Mouse (Mus musculus) forebrain, postnatal 0 days (tissue): ENCODE measurements at regions not wholly inside any gene's neighbourhood (a gene's known extent, or its start where the extent isn't known, plus 50 kb on each side); places are given as distances from the start of the nearest gene placed in this dataset.
A peak's percentile ranks its signal among the peaks of the same experiment; 100 is the strongest.

Experiments
- ATAC-seq: fragments of 200-750 bp; cut with Nextera tagmentation; 2 replicates; pipeline ENCODE4 v1.8.0; 2017; ENCODE audit warnings: mild to moderate bottlenecking, moderate library complexity
- DNase-seq: peaks from one replicate; pipeline ENCODE4 v3.0.0-alpha.2; 2015
- H3K27ac ChIP-seq: fragments of 300-500 bp; sonication (generic); 2 replicates; pipeline ENCODE4 v1.5.1; 2014; ENCODE audit warnings: low read depth, mild to moderate bottlenecking, antibody characterized with exemption, low read length, moderate library complexity, mixed read lengths
- H3K27me3 ChIP-seq: fragments of 300-500 bp; sonication (generic); 2 replicates; pipeline ENCODE4 v1.6.1; 2014; ENCODE audit warnings: mild to moderate bottlenecking, low read length, mixed read lengths; ENCODE audit not compliant: insufficient read depth
- H3K36me3 ChIP-seq: fragments of 300-500 bp; sonication (generic); 2 replicates; pipeline ENCODE4 v1.6.1; 2014; ENCODE audit warnings: mild to moderate bottlenecking, moderate library complexity; ENCODE audit not compliant: insufficient read depth
- H3K4me1 ChIP-seq: fragments of 300-500 bp; sonication (generic); 2 replicates; pipeline ENCODE4 v1.6.1; 2014; ENCODE audit warnings: antibody characterized with exemption; ENCODE audit not compliant: insufficient read depth
- H3K4me2 ChIP-seq: fragments of 300-500 bp; sonication (generic); 2 replicates; pipeline ENCODE4 v1.6.1; 2014; ENCODE audit warnings: low read depth, mild to moderate bottlenecking, moderate library complexity
- H3K4me3 ChIP-seq: fragments of 300-500 bp; sonication (generic); 2 replicates; pipeline ENCODE4 v1.5.1; 2014; ENCODE audit warnings: low read depth, low read length, mixed read lengths
- H3K9ac ChIP-seq: fragments of 300-500 bp; sonication (generic); 2 replicates; pipeline ENCODE4 v1.6.1; 2014; ENCODE audit warnings: mild to moderate bottlenecking
- H3K9me3 ChIP-seq: fragments of 300-500 bp; sonication (generic); 2 replicates; pipeline ENCODE4 v1.6.1; 2016; ENCODE audit warnings: low read length
- CTCF ChIP-seq: sonication (generic); IDR thresholded peaks from 2 replicates; pipeline ENCODE4 v1.5.1; 2016; ENCODE audit warnings: antibody characterized with exemption, control low read depth, low read depth
- WGBS: fragments of 180-500 bp; shearing (Covaris S2); extraction: QIAGEN DNeasy Blood & Tissue Kit; methylation state at CpG from one replicate; pipeline ENCODE4 v1.1.7; 2014; 5-methylcytosine and 5-hydroxymethylcytosine counted together

DNA sequence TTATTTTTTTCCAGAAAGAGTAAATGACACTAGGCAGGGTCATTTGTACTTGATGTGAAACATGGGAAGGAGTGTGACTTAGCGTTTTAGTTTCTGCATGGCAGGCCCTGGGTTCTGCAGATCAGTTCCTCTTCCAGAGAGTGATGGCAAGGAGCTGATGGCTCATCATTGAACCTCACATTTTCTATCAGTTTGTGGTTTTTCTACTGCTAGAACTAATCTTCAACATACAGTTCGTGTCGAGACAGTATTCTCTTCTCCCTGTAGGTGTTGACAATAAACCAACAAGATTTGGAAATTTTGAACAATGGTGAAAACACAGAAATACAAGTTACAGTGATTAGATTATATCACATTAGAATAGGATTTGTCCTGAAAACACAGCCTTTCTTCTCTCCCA is 891.2 kb upstream of the Nudt12 start:
- Histone ChIP-seq H3K4me2 (no peak overlapping the region), H3K9me3 (no peaks in the 10 kb centered on the region), H3K4me1 (no peaks in the 10 kb centered on the region), H3K36me3 (no peaks in the 10 kb centered on the region), H3K27me3 (no peaks in the 10 kb centered on the region), H3K9ac (no peak overlapping the region), H3K4me3 (no peak overlapping the region), H3K27ac (no peak overlapping the region)
- TF ChIP-seq CTCF: no peak
- ATAC-seq: no peak
- WGBS: 90% methylated on average over 3 of the region's 3 CpGs
- no peak for DNase-seq

GRCm38 (mm10) chr17:59877791-59878190 is 864.6 kb upstream of the Nudt12 start:
- no peaks in the 10 kb centered on the region for H3K4me1 ChIP-seq
- no peak overlapping the region for H3K9ac ChIP-seq
- no peak for TF ChIP-seq CTCF
- H3K27ac ChIP-seq: no peak overlapping the region
- H3K4me3 ChIP-seq: no peak overlapping the region
- H3K36me3 ChIP-seq: no peaks in the 10 kb centered on the region
- no peak for ATAC-seq
- no peaks in the 10 kb centered on the region for H3K9me3 ChIP-seq
- WGBS: 69% methylated on average over 4 of the region's 4 CpGs
- H3K4me2 ChIP-seq: no peak overlapping the region
- H3K27me3 ChIP-seq: no peaks in the 10 kb centered on the region
- no peak for DNase-seq

- DNase-seq (peak; percentile 19), ATAC-seq (peak; percentile 32; the same call in 1 of the 2 replicates)
- Histone ChIP-seq H3K36me3 (no peaks in the 10 kb centered on the region), H3K4me1 (no peaks in the 10 kb centered on the region), H3K27ac (no peak overlapping the region), H3K9ac (no peak overlapping the region), H3K27me3 (no peaks in the 10 kb centered on the region), H3K4me2 (no peak overlapping the region), H3K4me3 (no peak overlapping the region), H3K9me3 (no peaks in the 10 kb centered on the region)
- 40% methylated on average over 3 of the region's 3 CpGs for WGBS
- TF ChIP-seq CTCF: no peak
These were observed 835.7 kb upstream of the Nudt12 start for GRCm38 (mm10) chr17:59848853-59849252.

- peak; percentile 17 for DNase-seq
- TF ChIP-seq CTCF: no peak
- no peak; the same call in 1 of the 2 replicates for ATAC-seq
- no peak overlapping the region for H3K27ac ChIP-seq
- no peak overlapping the region for H3K4me2 ChIP-seq
- 63% methylated on average over 4 of the region's 4 CpGs for WGBS
- H3K4me1 ChIP-seq: no peaks in the 10 kb centered on the region
- no peak overlapping the region for H3K9ac ChIP-seq
- no peaks in the 10 kb centered on the region for H3K9me3 ChIP-seq
- H3K4me3 ChIP-seq: no peak overlapping the region
- H3K27me3 ChIP-seq: no peaks in the 10 kb centered on the region
- H3K36me3 ChIP-seq: no peaks in the 10 kb centered on the region
These were observed 832.2 kb upstream of the Nudt12 start for GRCm38 (mm10) chr17:59845261-59845819.

DNA sequence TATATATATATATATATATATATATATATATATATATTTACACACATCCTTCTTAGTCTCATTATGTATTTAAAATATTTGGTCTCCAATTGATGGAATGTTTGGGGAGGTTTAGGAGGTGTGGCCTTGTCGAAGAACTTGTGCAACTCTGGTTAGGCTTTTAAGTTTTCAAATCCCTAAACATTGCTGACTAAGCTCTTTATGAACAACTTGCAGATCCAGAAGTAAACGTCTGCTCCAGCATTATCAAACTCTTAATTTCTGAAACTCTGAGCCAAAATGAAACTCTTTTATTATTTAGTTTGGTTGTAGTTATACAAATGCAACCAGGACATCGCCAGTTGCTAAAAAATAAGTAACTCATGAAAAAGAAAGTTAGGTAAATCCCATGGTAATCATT is 792.7 kb upstream of the Nudt12 start:
- no peaks in the 10 kb centered on the region for H3K27me3 ChIP-seq
- H3K4me1 ChIP-seq: no peaks in the 10 kb centered on the region
- no peaks in the 10 kb centered on the region for H3K36me3 ChIP-seq
- no peak for DNase-seq
- H3K4me3 ChIP-seq: no peak overlapping the region
- H3K4me2 ChIP-seq: no peak overlapping the region
- H3K9me3 ChIP-seq: no peaks in the 10 kb centered on the region
- no peak overlapping the region for H3K9ac ChIP-seq
- TF ChIP-seq CTCF: no peak
- ATAC-seq: no peak
- WGBS: 88% methylated on average over 3 of the region's 3 CpGs
- H3K27ac ChIP-seq: no peak overlapping the region

DNA sequence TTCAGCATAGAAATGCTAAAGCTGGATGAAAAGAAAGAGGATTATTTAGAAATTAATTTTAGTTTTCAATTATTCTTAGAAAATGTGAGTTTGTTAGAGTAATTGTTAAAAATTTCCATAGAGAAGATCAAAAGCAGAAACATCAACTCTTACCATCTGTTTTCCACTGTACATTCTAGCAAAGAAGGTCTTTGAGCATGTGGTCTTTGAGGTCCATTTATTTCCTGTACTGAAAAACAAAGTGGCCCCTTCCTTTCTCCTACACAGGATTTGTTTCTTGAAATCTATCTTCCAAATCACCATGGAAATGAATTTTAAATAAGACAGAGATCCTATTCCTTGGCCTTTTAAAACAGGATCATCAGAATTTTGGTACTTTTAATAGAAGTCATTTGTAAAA is 780.3 kb upstream of the Nudt12 start:
- no peak overlapping the region for H3K4me2 ChIP-seq
- ATAC-seq (no peak), DNase-seq (no peak)
- TF ChIP-seq CTCF: no peak
- H3K27ac ChIP-seq: no peak overlapping the region
- no peaks in the 10 kb centered on the region for H3K4me1 ChIP-seq
- no peak overlapping the region for H3K9ac ChIP-seq
- H3K9me3 ChIP-seq: no peaks in the 10 kb centered on the region
- no peaks in the 10 kb centered on the region for H3K27me3 ChIP-seq
- H3K36me3 ChIP-seq: no peaks in the 10 kb centered on the region
- H3K4me3 ChIP-seq: no peak overlapping the region

- no peak for TF ChIP-seq CTCF
- 81% methylated on average over 4 of the region's 4 CpGs for WGBS
- DNase-seq: no peak
These were observed 779.6 kb upstream of the Nudt12 start for GRCm38 (mm10) chr17:59792780-59793179.

More at GRCm38 (mm10) chr17:59792780-59793179, 779.6 kb upstream of the Nudt12 start:
- Histone ChIP-seq H3K4me2 (no peak overlapping the region), H3K4me1 (no peaks in the 10 kb centered on the region), H3K9me3 (no peaks in the 10 kb centered on the region), H3K9ac (no peak overlapping the region), H3K27ac (no peak overlapping the region), H3K36me3 (no peaks in the 10 kb centered on the region), H3K27me3 (no peaks in the 10 kb centered on the region), H3K4me3 (no peak overlapping the region)
- ATAC-seq: no peak
